Mouse (Mus musculus) CH12.LX (cell line): Measurements from ENCODE around the gene Cyb561. TPM values are rescaled to one million over a fixed set of nuclear protein-coding genes. Genes with fewer than 3 reads are reported as not detected.

ENCODE experiments used
- DNase-seq: peaks from one replicate; pipeline ENCODE4 v3.0.0-alpha.2; 2013; ENCODE audit errors: extremely low read depth
- H3K27ac ChIP-seq: 2 replicates; pipeline ENCODE4 v1.5.1; 2012; ENCODE audit warnings: low read depth, mild to moderate bottlenecking, control low read depth, moderate library complexity; ENCODE audit not compliant: insufficient read depth
- H3K27me3 ChIP-seq: replicated peaks from 2 replicates; pipeline ENCODE3; 2012; ENCODE audit warnings: inconsistent platforms
- H3K36me3 ChIP-seq, 2 experiments: replicated peaks in 1 of 2; 2 replicates each; pipeline versions ENCODE3 to v1.6.1; 2012; ENCODE audit warnings: inconsistent platforms in 1 of 2, low read length in 1 of 2, mild to moderate bottlenecking in 1 of 2, mixed read lengths in 1 of 2, moderate library complexity in 1 of 2; ENCODE audit not compliant: control insufficient read depth in 1 of 2, insufficient read depth in 1 of 2
- H3K4me1 ChIP-seq, 2 experiments: 2 replicates each; pipeline ENCODE4 v1.6.1; 2012; ENCODE audit warnings: inconsistent platforms in 1 of 2, moderate library complexity in 1 of 2; ENCODE audit not compliant: insufficient read depth in 2 of 2, control insufficient read depth in 1 of 2
- H3K4me2 ChIP-seq: 2 replicates; pipeline ENCODE4 v1.6.1; 2012; ENCODE audit warnings: low read depth, mild to moderate bottlenecking, control low read depth; ENCODE audit not compliant: poor library complexity, insufficient read depth, severe bottlenecking
- H3K4me3 ChIP-seq, 3 experiments: fragments of 150-350 bp in 1 of 3; sonication (generic) in 1 of 3; replicated peaks in 1 of 3; 2 replicates each; pipeline versions ENCODE3 to v1.5.1; 2011 to 2012; ENCODE audit warnings: low read depth in 2 of 3, low read length in 2 of 3, mild to moderate bottlenecking in 2 of 3, moderate library complexity in 2 of 3, control low read depth in 1 of 3, improper control_type of control experiment in 1 of 3, inconsistent platforms in 1 of 3, mixed read lengths in 1 of 3; ENCODE audit not compliant: poor library complexity in 1 of 3
- H3K79me2 ChIP-seq: replicated peaks from 2 replicates; pipeline ENCODE4 v1.6.1; 2012; ENCODE audit warnings: mild to moderate bottlenecking, moderate library complexity; ENCODE audit not compliant: control insufficient read depth, poor library complexity, insufficient read depth, severe bottlenecking; ENCODE audit errors: extremely low read depth
- H3K9ac ChIP-seq: 2 replicates; pipeline ENCODE4 v1.6.1; 2012; ENCODE audit warnings: low read depth, mild to moderate bottlenecking, control low read depth, moderate library complexity; ENCODE audit not compliant: insufficient read depth
- H3K9me3 ChIP-seq: replicated peaks from 2 replicates; pipeline ENCODE3; 2012; ENCODE audit warnings: low read length, inconsistent platforms, mixed read lengths
- CHD1 ChIP-seq: IDR thresholded peaks from 2 replicates; pipeline ENCODE4 v1.6.1; 2012; ENCODE audit warnings: low read depth, low read length, improper control_type of control experiment, inconsistent platforms
- CHD2 ChIP-seq: IDR thresholded peaks from 2 replicates; pipeline ENCODE4 v1.6.1; 2011; ENCODE audit warnings: low read length, improper control_type of control experiment
- CTCF ChIP-seq, 2 experiments: IDR thresholded peaks in 1 of 2; conservative IDR thresholded peaks in 1 of 2; 2 replicates each; pipeline ENCODE4 v1.5.1; 2011 to 2012; ENCODE audit warnings: low read depth in 2 of 2, low read length in 2 of 2, improper control_type of control experiment in 1 of 2, inconsistent platforms in 1 of 2, mild to moderate bottlenecking in 1 of 2, moderate library complexity in 1 of 2
- ETS1 ChIP-seq: conservative IDR thresholded peaks from 2 replicates; pipeline ENCODE4 v1.6.1; 2012; ENCODE audit warnings: low read depth, mild to moderate bottlenecking, inconsistent platforms, low read length, improper control_type of control experiment, moderate library complexity
- GABPA ChIP-seq: IDR thresholded peaks from 2 replicates; pipeline ENCODE4 v1.6.1; 2012; ENCODE audit warnings: low read depth, low read length, improper control_type of control experiment, inconsistent platforms; ENCODE audit not compliant: insufficient replicate concordance
- IRF4 ChIP-seq: IDR thresholded peaks from 2 replicates; pipeline ENCODE4 v1.6.1; 2014; ENCODE audit warnings: low read depth, mild to moderate bottlenecking, inconsistent platforms, low read length, improper control_type of control experiment
- JUN ChIP-seq: IDR thresholded peaks from 2 replicates; pipeline ENCODE4 v1.6.1; 2011; ENCODE audit warnings: low read depth, mild to moderate bottlenecking, low read length, improper control_type of control experiment, moderate library complexity; ENCODE audit not compliant: insufficient read depth
- JUND ChIP-seq: conservative IDR thresholded peaks from 2 replicates; pipeline ENCODE4 v1.6.1; 2011; ENCODE audit warnings: low read depth, low read length, improper control_type of control experiment
- MAFK ChIP-seq: IDR thresholded peaks from 2 replicates; pipeline ENCODE4 v1.6.1; 2011; ENCODE audit warnings: low read length, improper control_type of control experiment; ENCODE audit not compliant: insufficient replicate concordance
- MAX ChIP-seq: IDR thresholded peaks from 2 replicates; pipeline ENCODE4 v1.6.1; 2011; ENCODE audit warnings: low read length, improper control_type of control experiment
- MAZ ChIP-seq: IDR thresholded peaks from 2 replicates; pipeline ENCODE4 v1.6.1; 2012; ENCODE audit warnings: low read depth, mild to moderate bottlenecking, inconsistent platforms, low read length, improper control_type of control experiment, moderate library complexity
- MEF2A ChIP-seq: IDR thresholded peaks from 2 replicates; pipeline ENCODE4 v1.6.1; 2014; ENCODE audit warnings: low read depth, mild to moderate bottlenecking, inconsistent platforms, low read length, improper control_type of control experiment, borderline replicate concordance
- PAX5 ChIP-seq: IDR thresholded peaks from 2 replicates; pipeline ENCODE4 v1.6.1; 2012; ENCODE audit warnings: low read length, inconsistent platforms, mixed read lengths
- POLR2A ChIP-seq: IDR thresholded peaks from 2 replicates; pipeline ENCODE4 v1.6.1; 2011; ENCODE audit warnings: low read depth, mild to moderate bottlenecking, improper control_type of control experiment, low read length
- POLR2AphosphoS2 ChIP-seq: IDR thresholded peaks from 2 replicates; pipeline ENCODE4 v1.6.1; 2011; ENCODE audit warnings: low read depth, low read length, improper control_type of control experiment
- SIN3A ChIP-seq: IDR thresholded peaks from 2 replicates; pipeline ENCODE4 v1.6.1; 2012; ENCODE audit warnings: low read length, improper control_type of control experiment, inconsistent platforms
- TCF12 ChIP-seq: IDR thresholded peaks from 2 replicates; pipeline ENCODE4 v1.6.1; 2014; ENCODE audit warnings: low read depth, mild to moderate bottlenecking, inconsistent platforms, low read length, improper control_type of control experiment
- UBTF ChIP-seq: IDR thresholded peaks from 2 replicates; pipeline ENCODE4 v1.6.1; 2012; ENCODE audit warnings: low read depth, mild to moderate bottlenecking, inconsistent platforms, low read length, improper control_type of control experiment, moderate library complexity
- USF1 ChIP-seq: IDR thresholded peaks from 2 replicates; pipeline ENCODE4 v1.6.1; 2014; ENCODE audit warnings: low read depth, mild to moderate bottlenecking, inconsistent platforms, low read length, improper control_type of control experiment
- ZC3H11A ChIP-seq: IDR thresholded peaks from 2 replicates; pipeline ENCODE4 v1.6.1; 2012; ENCODE audit warnings: low read depth, mild to moderate bottlenecking, inconsistent platforms, low read length, improper control_type of control experiment
- ZKSCAN1 ChIP-seq: IDR thresholded peaks from 2 replicates; pipeline ENCODE4 v1.6.1; 2012; ENCODE audit warnings: low read depth, inconsistent platforms, low read length, improper control_type of control experiment, borderline replicate concordance
- ZMIZ1 ChIP-seq: IDR thresholded peaks from 2 replicates; pipeline ENCODE4 v1.6.1; 2012; ENCODE audit warnings: low read depth, mild to moderate bottlenecking, inconsistent platforms, low read length, improper control_type of control experiment
- dilution Hi-C: fragments of 300-500 bp; cut with MboI; formaldehyde crosslinking; loops from 2 replicates; pipeline ENCODE4 v1.14.3; 2020; ENCODE audit warnings: low sequenced_read_pairs; ENCODE audit not compliant: extremely low pct_unique_long_range_greater_than_20kb, extremely low pct_ligation_motif_present
- in situ Hi-C: fragments of 300-500 bp; cut with MboI; formaldehyde crosslinking; loops from 3 replicates; pipeline ENCODE4 v1.14.3; 2019; ENCODE audit warnings: low sequenced_read_pairs, low pct_ligation_motif_present, low pct_unique_long_range_greater_than_20kb, mixed read lengths
- polyA plus RNA-seq: library from polyadenylated mRNA; unstranded; fragments of >175 nt; gene quantifications from 2 replicates; pipeline ENCODE4 v1.2.1, GENCODE M21; 2012; ENCODE audit warnings: low read depth; ENCODE audit not compliant: insufficient read length
- total RNA-seq, 2 experiments: library from RNA; depleted of rRNA; stranded (reverse); fragments of 300-350 nt in 1 of 2; fragments of >200 nt in 1 of 2; gene quantifications; 2 replicates each; pipeline ENCODE4 v1.2.3; 2012 to 2014

Gene Cyb561
- total and polyA plus RNA-seq, 3 experiments = 0.20 to 3.9 (median 0.51) TPM

- H3K4me3 ChIP-seq = no peak overlapping the region
- no peak for TF ChIP-seq CHD1
- no peak for TF ChIP-seq IRF4
- no peak for TF ChIP-seq JUN
- TF ChIP-seq ZMIZ1 = no peak
- TF ChIP-seq MEF2A = no peak
- no peak for TF ChIP-seq SIN3A
- no peak for TF ChIP-seq UBTF
- no peak for TF ChIP-seq USF1
- peaks cover 65% of the 10 kb centered on the region for H3K27me3 ChIP-seq
- in situ Hi-C loops = no loop called here
- no peaks in the 10 kb centered on the region for H3K79me2 ChIP-seq
- no peaks in the 10 kb centered on the region for H3K36me3 ChIP-seq
- H3K9me3 ChIP-seq = no peaks in the 10 kb centered on the region
- DNase-seq = no peak
- peaks cover 0 to 5% of the 10 kb centered on the region in 2 experiments; a peak in 1 of 4 replicates for H3K4me1 ChIP-seq
- H3K9ac ChIP-seq = no peak overlapping the region
- no peak overlapping the region for H3K27ac ChIP-seq
- dilution Hi-C loops = no loop called here
- H3K4me2 ChIP-seq = no peak overlapping the region
Measured at GRCm38 (mm10) chr11:105951601-105952044, 1.5 kb downstream of the Cyb561 start.

- Histone ChIP-seq H3K9me3 (no peaks in the 10 kb centered on the region), H3K4me1 (peaks cover 0 to 5% of the 10 kb centered on the region in 2 experiments; a peak in 1 of 4 replicates), H3K27me3 (peaks cover 76% of the 10 kb centered on the region), H3K27ac (no peak overlapping the region), H3K4me3 (no peak overlapping the region), H3K9ac (no peak overlapping the region), H3K36me3 (no peaks in the 10 kb centered on the region), H3K4me2 (no peak overlapping the region), H3K79me2 (no peaks in the 10 kb centered on the region)
- dilution Hi-C loops (no loop called here), in situ Hi-C loops (no loop called here)
- TF ChIP-seq GABPA (no peak), ETS1 (no peak), POLR2AphosphoS2 (no peak), MAFK (no peak), MAZ (no peak), ZKSCAN1 (no peak), CHD2 (no peak), CTCF (conservative IDR thresholded peaks at IDR 0.05 in 1 of 2, IDR thresholded peaks at IDR 0.05 in 1 of 2; ENCODE audit: low read depth in 2 of 2, low read length in 2 of 2) (no peak), POLR2A (no peak), MAX (no peak), TCF12 (no peak), JUND (no peak), ZMIZ1 (no peak), PAX5 (no peak), ZC3H11A (no peak), IRF4 (no peak)
- DNase-seq = no peak
Measured at GRCm38 (mm10) chr11:105950519-105950918, 2.6 kb downstream of the Cyb561 start.
